Mouse (Mus musculus) layer of hippocampus, adult 11-12 months (tissue): ENCODE results near the gene 3110009E18Rik.

Experiments
- DNase-seq: peaks from one replicate; pipeline ENCODE4 v3.0.0; 2022; ENCODE audit warnings: low spot score

The 3110009E18Rik gene

DNA sequence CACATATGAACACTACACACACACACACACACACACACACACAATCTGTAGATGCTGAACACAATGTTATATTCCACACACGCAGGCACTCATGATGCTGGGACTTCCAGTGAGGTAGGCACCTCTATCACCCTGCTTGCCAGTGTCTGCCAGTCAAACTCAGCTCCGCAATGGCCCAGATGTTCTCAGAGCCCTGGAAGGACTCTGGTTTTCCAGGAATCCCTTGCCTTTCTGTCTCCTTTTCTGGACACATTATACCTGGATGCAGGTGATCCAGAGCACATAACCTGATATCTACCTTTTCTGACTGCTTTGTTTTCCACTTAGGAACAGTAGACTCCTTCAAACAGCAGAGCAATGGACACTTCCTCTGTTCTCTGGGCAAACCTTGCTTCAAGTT is 75.7 kb downstream of the 3110009E18Rik start:
- DNase-seq, result no peak

- peak; percentile 85 for DNase-seq
Measured at GRCm38 (mm10) chr1:120197189-120197588, 76.2 kb downstream of the 3110009E18Rik start.

GRCm38 (mm10) chr1:120198151-120198550 is 77.2 kb downstream of the 3110009E18Rik start:
- DNase-seq, result no peak

DNA sequence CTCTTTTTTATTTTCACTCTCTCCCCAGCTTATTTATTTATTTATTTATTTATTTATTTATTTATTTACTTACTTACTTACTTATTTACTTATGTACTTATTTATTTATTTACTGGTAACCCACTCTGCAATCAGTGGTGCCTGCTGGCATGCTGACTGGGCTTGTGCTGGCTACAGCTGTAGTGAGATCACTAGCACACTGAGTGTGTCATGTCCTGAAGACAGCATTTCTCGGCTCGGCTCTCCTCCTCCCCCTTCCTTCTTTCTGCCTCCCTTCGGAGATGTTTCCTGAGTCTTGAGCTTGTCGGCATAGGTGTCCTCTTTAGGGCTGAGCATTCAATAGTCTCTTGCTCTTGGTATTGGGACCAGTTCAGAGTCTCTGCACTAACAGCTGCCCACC is 78.0 kb downstream of the 3110009E18Rik start:
- DNase-seq, result no peak

- no peak for DNase-seq
Measured at GRCm38 (mm10) chr1:120202542-120202941, 81.6 kb downstream of the 3110009E18Rik start.

GRCm38 (mm10) chr1:120203836-120204235 is 82.8 kb downstream of the 3110009E18Rik start:
- no peak for DNase-seq

DNA sequence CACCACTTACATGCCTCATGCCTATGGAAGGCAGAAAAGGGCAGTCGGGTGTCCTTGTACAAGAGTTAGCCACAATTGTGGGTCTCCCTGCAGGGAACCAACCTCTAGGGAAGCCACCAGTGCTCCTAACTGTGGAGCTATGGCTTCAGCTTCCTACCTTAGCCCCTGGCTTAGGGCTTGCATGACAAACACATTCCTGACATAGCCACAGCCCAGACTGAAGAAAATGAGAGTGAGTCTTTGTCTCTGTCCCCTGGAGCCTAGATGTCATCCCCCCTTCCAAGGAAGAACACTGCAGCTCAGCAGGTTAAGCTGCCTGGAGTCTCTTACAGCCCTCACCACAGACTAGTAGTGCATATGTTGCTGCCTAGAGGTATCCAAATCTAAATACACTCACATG is 83.8 kb downstream of the 3110009E18Rik start:
- no peak for DNase-seq

DNA sequence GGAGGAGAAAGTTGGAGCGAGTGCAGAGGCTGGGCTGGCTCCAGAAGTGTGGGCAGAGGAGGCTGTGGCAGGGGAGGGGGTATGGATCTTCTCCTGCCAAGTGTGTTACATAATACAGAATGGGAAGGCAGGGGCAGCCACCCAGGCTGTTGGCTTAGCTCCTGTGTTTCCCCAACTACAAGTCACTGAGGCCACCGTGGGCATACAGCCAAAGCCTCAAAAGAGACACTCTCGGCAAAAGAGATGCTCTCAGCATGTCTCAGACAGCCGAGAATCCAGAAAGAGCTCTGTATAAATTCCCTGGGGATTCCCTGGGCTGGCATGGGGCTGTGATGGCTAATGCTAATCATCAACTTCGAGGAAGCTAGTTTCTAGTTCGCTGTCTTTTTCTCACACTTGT is 86.6 kb downstream of the 3110009E18Rik start:
- peak; percentile 65 for DNase-seq

DNA sequence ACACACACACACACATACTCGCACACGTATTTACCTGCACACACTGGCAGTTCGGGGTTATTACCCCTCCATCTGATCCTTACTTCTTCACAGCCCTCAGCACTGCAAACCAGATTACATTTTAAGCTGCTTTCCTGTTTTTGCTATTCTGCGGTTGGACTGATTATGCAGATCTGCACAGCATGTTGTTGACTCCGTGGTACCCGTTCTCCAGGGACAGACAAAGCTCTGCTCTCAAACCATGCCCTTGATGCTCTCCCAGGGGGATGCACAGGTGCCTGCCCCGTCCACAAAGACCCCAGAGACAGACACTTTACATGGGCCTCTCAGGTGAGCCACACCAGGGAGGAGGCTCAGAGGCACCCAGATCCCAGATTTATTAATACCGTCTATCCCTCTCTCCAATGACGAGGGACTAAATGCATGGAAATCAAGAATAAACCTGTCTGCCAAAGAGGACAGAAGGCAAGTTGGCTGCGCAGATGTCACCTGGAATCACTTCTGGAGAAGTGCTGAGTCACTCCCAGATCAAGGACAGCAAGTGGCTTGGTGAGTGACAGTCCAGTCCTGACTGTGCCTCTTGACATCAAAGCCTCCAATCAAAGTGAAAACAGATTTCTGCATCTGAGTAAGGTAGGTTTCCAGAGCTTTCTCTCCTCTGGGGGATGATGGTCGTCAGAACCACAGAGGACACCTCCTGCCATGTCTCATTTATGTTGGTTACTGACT is 87.7 kb downstream of the 3110009E18Rik start:
- no peak for DNase-seq

DNA sequence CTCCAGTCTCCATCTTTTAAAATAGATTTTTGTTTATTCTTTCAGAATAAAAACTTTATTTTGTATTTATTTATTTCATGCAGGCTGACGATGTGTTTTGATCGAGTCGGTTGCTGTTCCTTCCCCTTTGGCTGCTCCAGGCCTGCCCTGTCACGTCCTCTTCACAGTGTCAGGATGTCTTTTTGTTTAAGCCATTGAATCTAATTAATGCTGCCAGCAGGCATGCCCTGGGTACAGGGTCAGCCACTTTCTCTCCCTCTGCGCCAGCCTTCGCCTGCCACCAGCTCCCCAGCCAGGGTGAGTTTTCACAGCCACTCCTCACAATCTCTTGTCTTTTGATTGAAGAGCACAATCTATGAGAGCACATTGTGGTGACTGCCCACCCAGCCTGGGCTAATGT is 99.9 kb downstream of the 3110009E18Rik start:
- no peak for DNase-seq

DNA sequence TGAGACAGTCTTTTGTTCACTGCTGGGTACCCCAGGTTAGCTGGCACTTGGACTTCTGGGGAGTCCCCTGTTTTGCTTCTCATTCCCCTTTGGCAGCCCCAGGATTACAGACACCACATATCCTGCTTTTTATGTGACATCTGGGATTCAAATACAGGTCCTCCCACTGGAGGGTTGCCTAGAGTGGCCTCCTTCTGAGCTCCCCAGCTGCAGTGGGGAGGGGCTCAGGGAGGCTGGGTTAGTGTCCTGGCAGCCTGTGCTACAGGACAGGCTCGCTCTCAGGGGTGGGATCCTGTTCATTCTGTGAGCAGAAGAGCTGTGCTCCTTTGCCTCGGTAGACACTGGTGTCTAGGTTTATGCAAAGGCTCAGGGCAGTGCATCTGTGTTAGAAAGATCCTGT is 100.3 kb downstream of the 3110009E18Rik start:
- DNase-seq, result no peak

DNA sequence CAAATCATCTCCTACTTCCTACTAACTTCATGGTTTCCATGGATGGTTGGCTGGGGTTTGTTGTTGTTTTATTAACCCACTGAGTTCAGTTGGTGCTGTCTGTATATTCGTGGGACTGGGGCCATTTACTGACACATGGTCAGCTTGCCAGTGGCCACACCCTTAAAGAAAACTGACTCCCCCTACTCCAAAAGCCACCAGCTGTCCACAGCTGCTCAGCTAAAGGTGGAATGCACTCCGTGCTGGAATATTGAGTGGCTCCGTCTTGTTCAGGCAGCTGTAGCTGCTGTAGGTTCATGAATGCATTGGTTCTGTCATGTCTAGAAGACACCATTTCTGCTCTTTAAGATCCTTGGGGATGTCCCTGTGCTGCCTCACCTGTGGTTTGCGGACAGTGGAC is 102.6 kb downstream of the 3110009E18Rik start:
- no peak for DNase-seq

GRCm38 (mm10) chr1:120229723-120230471 is 108.9 kb downstream of the 3110009E18Rik start:
- no peak for DNase-seq

DNA sequence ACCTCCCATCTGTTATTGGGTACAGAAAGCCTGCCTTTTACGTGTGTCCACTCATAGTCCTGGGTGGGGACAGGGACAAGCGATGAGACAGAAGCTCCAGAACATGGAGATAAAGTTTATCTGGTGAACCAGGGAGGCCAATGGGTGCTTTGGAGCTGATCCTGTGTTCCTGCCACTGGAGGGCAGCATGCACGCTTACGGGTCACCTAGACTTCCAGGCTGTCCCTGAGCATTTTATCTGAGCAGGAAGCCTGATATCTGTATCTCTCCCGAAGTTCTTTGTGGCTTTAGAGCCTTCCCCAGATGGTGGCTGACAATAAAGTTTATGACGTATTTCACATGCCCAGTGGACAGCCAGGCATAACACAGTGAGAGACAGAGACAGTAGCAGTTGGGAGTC is 110.3 kb downstream of the 3110009E18Rik start:
- peak; percentile 64 for DNase-seq

- no peak for DNase-seq
Measured at GRCm38 (mm10) chr1:120232170-120232569, 111.2 kb downstream of the 3110009E18Rik start.

DNA sequence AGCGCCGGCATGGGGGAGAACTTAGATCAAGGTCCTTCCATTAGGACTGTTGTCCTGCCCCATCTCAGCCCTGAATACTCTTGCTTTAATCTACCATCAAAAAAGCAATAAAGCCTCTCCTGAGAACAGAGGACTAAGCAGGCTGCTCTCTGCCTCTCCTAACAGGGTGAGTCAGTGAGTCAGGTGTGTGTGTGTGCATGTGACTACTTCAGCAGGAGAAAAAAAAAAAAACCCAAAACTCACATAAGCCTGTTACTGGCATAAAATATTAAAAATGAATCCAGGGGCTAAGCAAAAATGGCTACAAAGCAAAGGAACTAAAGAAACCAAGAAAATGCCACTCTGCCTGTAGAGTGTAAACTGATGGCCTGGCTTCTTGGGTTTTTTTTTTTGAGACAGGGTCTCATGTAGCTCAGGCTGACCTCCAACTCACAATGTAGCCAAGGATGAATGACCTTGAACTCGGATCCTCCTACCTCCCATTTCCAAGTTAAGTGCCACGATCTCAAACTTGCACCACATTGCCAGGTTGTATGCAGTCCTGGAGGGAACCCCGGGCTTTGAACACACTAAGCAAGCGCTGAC is 114.7 kb downstream of the 3110009E18Rik start:
- DNase-seq, result no peak

- peak; percentile 28 for DNase-seq
Measured at GRCm38 (mm10) chr1:120236424-120236823, 115.4 kb downstream of the 3110009E18Rik start.

DNA sequence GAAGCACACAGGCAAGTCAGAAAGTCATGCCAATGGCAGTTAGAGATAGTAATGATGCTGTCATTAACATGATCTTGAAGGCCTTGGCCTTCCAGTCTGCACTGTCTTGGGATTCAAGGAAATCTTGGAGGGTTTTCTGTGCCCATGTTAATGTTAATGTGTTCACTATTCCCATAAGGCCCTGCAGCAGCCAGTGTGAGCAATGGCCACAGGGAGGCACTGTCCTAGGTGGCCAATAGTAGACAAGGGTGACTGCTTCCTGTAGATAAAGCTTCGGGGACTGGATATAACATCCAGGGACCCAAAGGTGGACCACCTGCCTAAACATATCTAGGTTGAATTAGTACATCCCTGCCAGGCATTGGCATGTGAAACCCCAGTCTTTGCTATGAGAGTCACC is 116.1 kb downstream of the 3110009E18Rik start:
- no peak for DNase-seq
